Mouse (Mus musculus) splenic B cell, adult 2 months (primary cell): Measurements from ENCODE around the gene Fip1l1.
A peak's percentile ranks its signal among the peaks of the same experiment; 100 is the strongest.

Source experiments
- DNase-seq: peaks from one replicate; pipeline ENCODE4 v3.0.0-alpha.2; 2011; ENCODE audit warnings: low read depth, low spot score
- H3K27me3 ChIP-seq: 2 replicates; pipeline ENCODE4 v1.6.1; 2012; ENCODE audit warnings: mild to moderate bottlenecking, low read length, moderate library complexity, mixed read lengths; ENCODE audit not compliant: control insufficient read depth, poor library complexity, insufficient read depth, severe bottlenecking
- H3K36me3 ChIP-seq: 2 replicates; pipeline ENCODE4 v1.6.1; 2012; ENCODE audit warnings: mild to moderate bottlenecking, low read length, moderate library complexity, mixed read lengths; ENCODE audit not compliant: control insufficient read depth, poor library complexity, insufficient read depth, severe bottlenecking

Fip1l1 gene

GRCm38 (mm10) chr5:74632369-74633114 lies 97.3 kb downstream of the Fip1l1 start:
- no peak for DNase-seq
- no peaks in the 10 kb centered on the region for H3K36me3 ChIP-seq
- no peaks in the 10 kb centered on the region for H3K27me3 ChIP-seq

GRCm38 (mm10) chr5:74633453-74633852 lies 98.2 kb downstream of the Fip1l1 start:
- no peak for DNase-seq
- H3K36me3 ChIP-seq = no peaks in the 10 kb centered on the region
- H3K27me3 ChIP-seq = no peaks in the 10 kb centered on the region

- no peak for DNase-seq
- no peaks in the 10 kb centered on the region for H3K36me3 ChIP-seq
- no peaks in the 10 kb centered on the region for H3K27me3 ChIP-seq
These were observed 99.1 kb downstream of the Fip1l1 start for GRCm38 (mm10) chr5:74634391-74634790.

- Histone ChIP-seq H3K36me3 (no peaks in the 10 kb centered on the region), H3K27me3 (no peaks in the 10 kb centered on the region)
- no peak for DNase-seq
These were observed 104.3 kb downstream of the Fip1l1 start for GRCm38 (mm10) chr5:74639516-74639915.

- Histone ChIP-seq H3K27me3 (no peaks in the 10 kb centered on the region), H3K36me3 (no peaks in the 10 kb centered on the region)
- DNase-seq = no peak
These were observed 105.3 kb downstream of the Fip1l1 start for GRCm38 (mm10) chr5:74640504-74640903.

GRCm38 (mm10) chr5:74641000-74641399 lies 105.8 kb downstream of the Fip1l1 start:
- Histone ChIP-seq H3K36me3 (no peaks in the 10 kb centered on the region), H3K27me3 (no peaks in the 10 kb centered on the region)
- DNase-seq = peak; percentile 38

- no peak for DNase-seq
- Histone ChIP-seq H3K27me3 (no peaks in the 10 kb centered on the region), H3K36me3 (no peaks in the 10 kb centered on the region)
These were observed 107.0 kb downstream of the Fip1l1 start for GRCm38 (mm10) chr5:74642291-74642690.

GRCm38 (mm10) chr5:74647584-74647984 lies 112.3 kb downstream of the Fip1l1 start:
- Histone ChIP-seq H3K36me3 (no peaks in the 10 kb centered on the region), H3K27me3 (no peaks in the 10 kb centered on the region)
- no peak for DNase-seq

GRCm38 (mm10) chr5:74648216-74648615 lies 113.0 kb downstream of the Fip1l1 start:
- H3K36me3 ChIP-seq = no peaks in the 10 kb centered on the region
- no peaks in the 10 kb centered on the region for H3K27me3 ChIP-seq
- no peak for DNase-seq
